Mouse (Mus musculus) frontal cortex, postnatal 14 days (tissue): ENCODE data around the gene Actr5.

ENCODE experiments used
- DNase-seq, 2 experiments: peaks; one replicate each; pipeline ENCODE4 v3.0.0; 2022; ENCODE audit warnings: low spot score in 2 of 2

The Actr5 gene

GRCm38 (mm10) chr2:158613541-158614417 is 10.9 kb upstream of the Actr5 start:
- peak; percentile 72 for DNase-seq

- no peak for DNase-seq
These were observed 10.2 kb upstream of the Actr5 start for GRCm38 (mm10) chr2:158614418-158614955.

- DNase-seq: no peak
These were observed 9.5 kb upstream of the Actr5 start for GRCm38 (mm10) chr2:158615161-158615680.

GRCm38 (mm10) chr2:158615702-158616101 is 9.0 kb upstream of the Actr5 start:
- no peak for DNase-seq

- no peak for DNase-seq
These were observed 8.4 kb upstream of the Actr5 start for GRCm38 (mm10) chr2:158616296-158616695.

GRCm38 (mm10) chr2:158616790-158617189 is 7.9 kb upstream of the Actr5 start:
- no peak for DNase-seq

GRCm38 (mm10) chr2:158625231-158625630 is 543 bp downstream of the Actr5 start:
- DNase-seq: no peak

- no peak for DNase-seq
These were observed 1.0 kb downstream of the Actr5 start for GRCm38 (mm10) chr2:158625697-158626096.

GRCm38 (mm10) chr2:158628858-158629257 is 4.2 kb downstream of the Actr5 start:
- no peak for DNase-seq

GRCm38 (mm10) chr2:158629414-158629813 is 4.7 kb downstream of the Actr5 start:
- no peak for DNase-seq

- DNase-seq: no peak
These were observed 7.2 kb downstream of the Actr5 start for GRCm38 (mm10) chr2:158631873-158632272.

GRCm38 (mm10) chr2:158641869-158642268 is 17.2 kb downstream of the Actr5 start:
- peak; percentile 43 to 63 for DNase-seq

- DNase-seq: no peak
These were observed 17.9 kb downstream of the Actr5 start for GRCm38 (mm10) chr2:158642587-158642986.

- DNase-seq: no peak
These were observed 19.1 kb downstream of the Actr5 start for GRCm38 (mm10) chr2:158643791-158644190.

GRCm38 (mm10) chr2:158651159-158651908 is 26.6 kb downstream of the Actr5 start:
- no peak for DNase-seq

- peak; percentile 61 to 83 for DNase-seq
These were observed 28.3 kb downstream of the Actr5 start for GRCm38 (mm10) chr2:158652985-158653384.

- no peak for DNase-seq
These were observed 30.0 kb downstream of the Actr5 start for GRCm38 (mm10) chr2:158654717-158655116.

- no peak for DNase-seq
These were observed 31.1 kb downstream of the Actr5 start for GRCm38 (mm10) chr2:158655806-158656205.

GRCm38 (mm10) chr2:158658822-158659221 is 34.1 kb downstream of the Actr5 start:
- DNase-seq: no peak

GRCm38 (mm10) chr2:158659346-158659745 is 34.7 kb downstream of the Actr5 start:
- no peak for DNase-seq

- DNase-seq: no peak
These were observed 40.4 kb downstream of the Actr5 start, which contains the start of gene Ppp1r16b for GRCm38 (mm10) chr2:158665098-158665497. Gene Ppp1r16b, plus strand, starts transcription at chr2:158665398.
